Mouse (Mus musculus) MEL (cell line): ENCODE measurements around the gene Prkcq.

Experiments
- CTCF ChIP-seq, 3 experiments: IDR thresholded peaks in 2 of 3; conservative IDR thresholded peaks in 1 of 3; 2 replicates each; pipeline ENCODE4 v1.5.1; 2011 to 2012; ENCODE audit warnings: low read length in 3 of 3, low read depth in 2 of 3, mild to moderate bottlenecking in 2 of 3, improper control_type of control experiment in 1 of 3, inconsistent platforms in 1 of 3, mixed read lengths in 1 of 3, moderate library complexity in 1 of 3; ENCODE audit not compliant: control insufficient read depth in 1 of 3, insufficient read depth in 1 of 3, poor library complexity in 1 of 3, severe bottlenecking in 1 of 3
- EP300 ChIP-seq, 2 experiments: IDR thresholded peaks; 2 replicates each; pipeline ENCODE4 v1.6.1; 2011; ENCODE audit warnings: improper control_type of control experiment in 2 of 2, low read length in 2 of 2, low read depth in 1 of 2, mild to moderate bottlenecking in 1 of 2
- GATA1 ChIP-seq: IDR thresholded peaks from 2 replicates; pipeline ENCODE4 v1.6.1; 2011; ENCODE audit warnings: low read depth, low read length, improper control_type of control experiment
- JUND ChIP-seq: IDR thresholded peaks from 2 replicates; pipeline ENCODE4 v1.6.1; 2011; ENCODE audit warnings: low read depth, mild to moderate bottlenecking, improper control_type of control experiment, low read length
- POLR2A ChIP-seq, 2 experiments: IDR thresholded peaks; 2 replicates each; pipeline ENCODE4 v1.6.1; 2011 to 2012; ENCODE audit warnings: low read length in 2 of 2, mild to moderate bottlenecking in 2 of 2, control low read depth in 1 of 2, improper control_type of control experiment in 1 of 2, low read depth in 1 of 2, moderate library complexity in 1 of 2; ENCODE audit not compliant: control insufficient read depth in 1 of 2, insufficient read depth in 1 of 2, poor library complexity in 1 of 2
- POLR2AphosphoS2 ChIP-seq: IDR thresholded peaks from 2 replicates; pipeline ENCODE4 v1.6.1; 2011; ENCODE audit warnings: low read length, improper control_type of control experiment
- SIN3A ChIP-seq: IDR thresholded peaks from 2 replicates; pipeline ENCODE4 v1.6.1; 2012; ENCODE audit warnings: low read length, improper control_type of control experiment, inconsistent platforms
- SMC3 ChIP-seq: IDR thresholded peaks from 2 replicates; pipeline ENCODE4 v1.6.1; 2011; ENCODE audit warnings: low read depth, low read length, improper control_type of control experiment
- TCF12 ChIP-seq: IDR thresholded peaks from 2 replicates; pipeline ENCODE4 v1.6.1; 2014; ENCODE audit warnings: low read depth, mild to moderate bottlenecking, inconsistent platforms, low read length, improper control_type of control experiment, moderate library complexity

DNA sequence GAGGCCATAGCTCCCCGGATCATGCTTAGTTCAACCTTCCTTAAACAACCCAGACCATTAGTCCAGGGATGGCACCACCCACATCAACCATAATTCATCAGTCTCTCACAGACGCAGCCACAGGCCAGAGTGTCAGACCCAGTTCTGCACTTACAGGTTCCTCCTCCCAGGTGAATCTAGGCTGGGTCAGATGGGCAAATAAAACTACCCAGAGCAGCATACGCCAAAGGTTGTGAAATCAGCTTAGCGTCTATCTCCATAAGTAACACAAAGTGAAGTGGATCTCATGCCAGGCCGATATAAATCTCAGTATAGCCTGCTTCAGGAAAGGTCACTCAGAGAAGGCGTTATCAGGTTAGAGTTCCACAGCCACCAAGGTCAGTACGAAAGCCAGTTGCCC is 126.9 kb downstream of the Prkcq start:
- TF ChIP-seq SMC3 (no peak), POLR2A (IDR thresholded peaks at IDR 0.05; ENCODE audit: control insufficient read depth in 1 of 2, insufficient read depth in 1 of 2, low read depth in 1 of 2, low read length in 2 of 2, poor library complexity in 1 of 2) (no peak), EP300 (IDR thresholded peaks at IDR 0.05; ENCODE audit: low read depth in 1 of 2, low read length in 2 of 2) (no peak), SIN3A (no peak), JUND (no peak), GATA1 (no peak), CTCF (IDR thresholded peaks at IDR 0.05 in 2 of 3, conservative IDR thresholded peaks at IDR 0.05 in 1 of 3; ENCODE audit: control insufficient read depth in 1 of 3, insufficient read depth in 1 of 3, low read depth in 2 of 3, low read length in 3 of 3, poor library complexity in 1 of 3, severe bottlenecking in 1 of 3) (no peak), POLR2AphosphoS2 (no peak), TCF12 (no peak)
